Comparison of ENCODE assay signal across 12 mouse cellular contexts in the genomic region with DNA sequence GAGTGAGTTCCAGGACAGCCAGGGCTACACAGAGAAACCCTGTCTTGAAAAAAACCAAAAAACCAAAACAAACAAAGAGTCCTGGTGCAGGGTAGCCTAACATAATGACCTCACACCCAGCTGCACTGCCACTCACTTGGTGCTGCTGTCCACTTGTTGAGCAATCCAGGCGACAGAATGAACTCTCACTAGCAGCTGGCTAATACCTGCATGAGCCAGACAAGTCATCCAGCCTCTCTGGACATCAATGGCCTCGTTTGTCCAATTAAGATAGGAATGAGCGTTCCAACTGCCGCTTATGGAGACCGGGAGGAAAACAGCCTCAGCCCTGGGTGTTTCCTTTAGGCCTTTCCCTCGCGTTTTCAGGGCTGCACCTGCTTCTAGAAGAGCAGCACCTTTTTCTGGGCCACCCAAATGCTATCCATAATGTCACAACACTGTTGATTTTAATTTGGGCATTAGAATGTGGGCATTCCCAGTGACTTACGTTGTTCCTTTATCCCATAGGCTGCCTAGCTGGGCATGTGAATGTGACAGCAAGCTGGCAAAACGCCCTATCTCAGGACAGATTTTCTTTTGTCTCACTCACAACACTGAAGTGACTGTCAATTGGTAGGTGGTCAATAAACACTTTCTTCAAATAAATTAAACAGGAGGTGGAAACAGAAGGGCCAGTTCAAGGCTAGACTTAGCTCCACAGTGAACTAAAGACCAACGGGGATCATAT. TPM values are rescaled to one million over a fixed set of nuclear protein-coding genes. Genes with fewer than 3 reads are reported as not detected.
A peak's percentile ranks its signal among the peaks of the same experiment; 100 is the strongest.
DNase-seq lines count a peak whose midpoint lies in the region; ATAC-seq lines count a peak whose summit lies in the region.
"Had no signal": no experiment of that assay in that cellular context is flagged by ENCODE, and none has a peak within 500 bp of the region (broad histone marks: within the 10 kb centered on the region; RNA-seq: fewer than 3 reads in every experiment).

No protein-coding gene starts in this region.

- DNase-seq in layer of hippocampus, adult 9-11 months = peak; percentile 67
- DNase-seq in layer of hippocampus, postnatal 14 days (ENCODE audit: low spot score in 2 of 2) = no peak
- DNase-seq in 416B (ENCODE audit: low read depth) (peak; percentile 62), adipocyte (ENCODE audit: low spot score) (peak; percentile 65)
- no peak for DNase-seq in right cerebral cortex, adult 18-20 months
- DNase-seq in urinary bladder, postnatal 4 days (ENCODE audit: low spot score in 2 of 2) = no peak
- DNase-seq: adrenal gland, adult 8-10 months; cerebellum, adult 11 months had no signal

- peak; percentile 74 for ATAC-seq in granulocyte monocyte progenitor cell, adult 5-6 weeks (replicated peaks; ENCODE audit: poor library complexity, severe bottlenecking)
- no peak for ATAC-seq in CD4-positive, CD25-positive, alpha-beta regulatory T cell, adult 4 months

RNA-seq across cellular contexts. Expression of a gene that starts 7.4 kb away (rescaled TPM):
- 10 to 100 TPM; 44.8 to 48.6 TPM for total RNA-seq in layer of hippocampus, postnatal 14 days (2021)
- total RNA-seq in granulocyte monocyte progenitor cell, adult 5-6 weeks (2014; fragmentation: Nextera tagmentation) = 26.1 and 28.9 TPM in 2 replicates
- 4.3 and 5.1 TPM in 2 replicates for total RNA-seq in granulocyte monocyte progenitor cell, adult 5-6 weeks (2017)
- 1 to 10 TPM; 2.7 TPM for polyA plus RNA-seq in CD4-positive, CD25-positive, alpha-beta regulatory T cell, adult 4 months (2017; shearing (Covaris generic))

RNA-seq across cellular contexts. Expression of a gene that starts 55.2 kb away (rescaled TPM):
- 1 to 10 TPM; 1.5 to 3.7 TPM for total RNA-seq in layer of hippocampus, postnatal 14 days (2021)
- total RNA-seq in granulocyte monocyte progenitor cell, adult 5-6 weeks (2014; fragmentation: Nextera tagmentation) = 83.5 and 134 TPM in 2 replicates
- 235 and 300 TPM in 2 replicates for total RNA-seq in granulocyte monocyte progenitor cell, adult 5-6 weeks (2017)
- polyA plus RNA-seq in CD4-positive, CD25-positive, alpha-beta regulatory T cell, adult 4 months (2017; shearing (Covaris generic)) = 10 to 100 TPM; 16.4 to 27.2 TPM
- total RNA-seq: gastrocnemius, adult 18-20 months; left cerebral cortex, adult 2 months had no signal

Comparison
In these comparisons a context has a peak if more than half of its experiments do, and no peak if none do; other contexts are left out.
1. DNase-seq: peak in layer of hippocampus, adult 9-11 months (single experiment), 416B (single experiment) and adipocyte (single experiment); none in layer of hippocampus, postnatal 14 days (0 of 2), right cerebral cortex, adult 18-20 months (single experiment) and urinary bladder, postnatal 4 days (0 of 2).
2. RNA of a gene that starts 55.2 kb away (total RNA-seq): 83.5 to 300 TPM in granulocyte monocyte progenitor cell, adult 5-6 weeks; 1.5 to 3.7 TPM in layer of hippocampus, postnatal 14 days; every median in the first group is over 10 times any median in the second.